Mouse (Mus musculus) lung, adult 2 months (tissue): ENCODE results near the gene Commd3.

Source experiments
- CTCF ChIP-seq: fragments of 200-500 bp; IDR thresholded peaks from 2 replicates; pipeline ENCODE4 v1.5.1; 2011; ENCODE audit warnings: mild to moderate bottlenecking, low read length, control low read depth; ENCODE audit not compliant: insufficient read depth
- POLR2A ChIP-seq: fragments of 200-500 bp; IDR thresholded peaks from 2 replicates; pipeline ENCODE4 v1.6.1; 2011; ENCODE audit warnings: low read depth, mild to moderate bottlenecking, control low read depth, low read length, borderline replicate concordance; ENCODE audit errors: extremely low read depth

DNA sequence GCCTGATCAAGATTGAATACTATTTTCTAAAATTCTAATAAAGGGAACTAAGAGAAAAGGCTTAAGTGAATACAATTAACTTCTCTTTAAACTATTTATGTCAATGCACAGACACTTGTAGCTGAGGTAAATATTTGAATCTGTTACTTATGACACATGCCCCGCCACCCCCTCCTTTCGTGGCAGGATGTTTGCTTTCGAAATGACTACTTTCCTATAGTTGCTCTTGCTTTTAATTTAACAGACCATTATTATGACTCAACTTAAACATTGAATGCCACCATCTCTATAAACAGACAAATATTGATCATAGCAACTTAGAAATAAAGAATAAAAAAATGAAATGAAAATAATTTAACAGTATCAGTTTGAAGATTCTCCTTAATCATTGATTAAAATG, 8.2 kb upstream of the Commd3 start:
- TF ChIP-seq CTCF (no peak), POLR2A (no peak)
